18 mouse cellular contexts compared by ENCODE assay signal in the genomic region with DNA sequence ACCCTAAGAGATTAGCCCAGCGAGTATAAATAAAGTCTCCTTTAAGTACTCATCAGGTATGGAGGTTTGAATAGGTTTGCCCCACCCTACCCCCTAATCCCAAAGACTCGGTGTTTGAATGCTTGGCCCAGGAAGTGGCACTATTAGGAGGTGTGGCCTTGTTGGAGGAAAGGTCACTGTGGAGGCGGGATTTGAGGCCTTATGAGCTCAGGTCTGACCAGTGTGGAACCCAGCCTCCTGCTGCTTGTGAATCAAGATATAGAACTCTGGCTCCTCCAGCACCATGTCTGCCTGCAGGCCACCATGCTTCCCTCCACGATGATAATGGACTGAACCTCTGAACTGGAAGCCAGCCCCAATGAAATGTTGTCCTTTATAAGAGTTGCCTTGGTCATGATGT. TPM values are rescaled to one million over a fixed set of nuclear protein-coding genes. Genes with fewer than 3 reads are reported as not detected.
DNase-seq lines count a peak whose midpoint lies in the region; ATAC-seq and TF ChIP-seq lines count a peak whose summit lies in the region.
"Had no signal": no experiment of that assay in that cellular context is flagged by ENCODE, and none has a peak within 500 bp of the region (broad histone marks: within the 10 kb centered on the region; RNA-seq: fewer than 3 reads in every experiment).

No protein-coding gene starts in this region.

- no peak for TF ChIP-seq EP300 in stomach, postnatal 0 days (optimal IDR thresholded peaks at IDR 0.05)

- no peak for TF ChIP-seq CTCF in stomach, postnatal 0 days (IDR thresholded peaks at IDR 0.05; ENCODE audit: low read depth)

- H3K27me3 ChIP-seq in stomach, postnatal 0 days (ENCODE audit: control insufficient read depth, insufficient read depth, low read length): no peaks in the 10 kb centered on the region
- H3K27me3 ChIP-seq: embryonic facial prominence, embryonic 12.5 days; forebrain, embryonic 13.5 days; forebrain, embryonic 15.5 days; Patski had no signal

- no peak overlapping the region for H3K27ac ChIP-seq in stomach, postnatal 0 days (replicated peaks)
- H3K27ac ChIP-seq: embryonic facial prominence, embryonic 10.5 days; embryonic facial prominence, embryonic 12.5 days; forebrain, embryonic 13.5 days; forebrain, embryonic 15.5 days had no signal

- no peak overlapping the region for H3K4me2 ChIP-seq in stomach, postnatal 0 days (replicated peaks; ENCODE audit: low read depth)
- H3K4me2 ChIP-seq: embryonic facial prominence, embryonic 12.5 days; forebrain, embryonic 13.5 days; forebrain, embryonic 15.5 days had no signal

- no peaks in the 10 kb centered on the region for H3K4me1 ChIP-seq in stomach, postnatal 0 days (replicated peaks; ENCODE audit: control insufficient read depth, insufficient read depth)

- no peaks in the 10 kb centered on the region for H3K9me3 ChIP-seq in stomach, postnatal 0 days (ENCODE audit: control insufficient read depth, low read length)
- H3K9me3 ChIP-seq: embryonic facial prominence, embryonic 10.5 days; embryonic facial prominence, embryonic 12.5 days; forebrain, embryonic 13.5 days; forebrain, embryonic 15.5 days; G1E had no signal

- H3K9ac ChIP-seq in stomach, postnatal 0 days (ENCODE audit: low read length): no peak overlapping the region
- H3K9ac ChIP-seq: embryonic facial prominence, embryonic 12.5 days; forebrain, embryonic 13.5 days; forebrain, embryonic 15.5 days had no signal

- no peaks in the 10 kb centered on the region for H3K36me3 ChIP-seq in stomach, postnatal 0 days (ENCODE audit: control insufficient read depth, insufficient read depth, low read length)
- H3K36me3 ChIP-seq: embryonic facial prominence, embryonic 10.5 days; embryonic facial prominence, embryonic 12.5 days; forebrain, embryonic 15.5 days; G1E had no signal

- intact Hi-C loops in heart, postnatal 10 days (cut with DNase I): loop anchor here (2.0 kb wide), 1 partner anchor 530 kb away; no protein-coding TSS in a partner anchor

- WGBS in stomach, postnatal 0 days: 64% methylated on average over 4 of the region's 4 CpGs

- peak; percentile 33; the same call in 1 of the 2 replicates for ATAC-seq in stomach, postnatal 0 days (ENCODE audit: low FRiP score, low TSS enrichment)
- ATAC-seq: forebrain, embryonic 13.5 days; forebrain, embryonic 15.5 days; Patski had no signal

- peak; percentile 81 for DNase-seq in heart, adult 11 months
- DNase-seq in heart, postnatal 10 days: no peak
- DNase-seq in 416B (ENCODE audit: low read depth): peak; percentile 23
- peak; percentile 41 for DNase-seq in R1 (ENCODE audit: low read depth, low spot score)
- DNase-seq in stomach, postnatal 0 days (ENCODE audit: low spot score): peak; percentile 40
- DNase-seq in layer of hippocampus, adult 8-10 months (ENCODE audit: low spot score in 2 of 2): no peak
- DNase-seq in right cerebral cortex, postnatal 14 days: no peak
- DNase-seq: adrenal gland, postnatal 14 days; adrenal gland, postnatal 36 days; cerebellum, adult 11-12 months; cerebellum, postnatal 10 days; forebrain, postnatal 0 days had no signal

- no peak overlapping the region for H3K4me3 ChIP-seq in stomach, postnatal 0 days (ENCODE audit: low read depth, low read length)
- H3K4me3 ChIP-seq: embryonic facial prominence, embryonic 10.5 days; embryonic facial prominence, embryonic 12.5 days; forebrain, embryonic 13.5 days; forebrain, embryonic 15.5 days had no signal

RNA-seq across cellular contexts. Expression of a gene that starts 3.8 kb away (rescaled TPM):
- total RNA-seq in heart, postnatal 10 days (2021): 10 to 100 TPM; 17.7 to 18.3 TPM
- polyA plus RNA-seq in stomach, postnatal 0 days (2015; fragmentation: Nextera tagmentation; extraction: Ambion mirVana): 11.1 and 12.3 TPM in 2 replicates
- 10 to 100 TPM; 22.0 to 24.5 (median 22.9) TPM for total RNA-seq in layer of hippocampus, adult 8-10 months (2022)

RNA-seq across cellular contexts. Expression of a gene that starts 46.2 kb away (rescaled TPM):
- total RNA-seq in heart, postnatal 10 days (2021): 10 to 100 TPM; 12.1 to 14.7 TPM
- polyA plus RNA-seq in stomach, postnatal 0 days (2015; fragmentation: Nextera tagmentation; extraction: Ambion mirVana): 30.2 and 33.5 TPM in 2 replicates
- 10 to 100 TPM; 31.6 to 35.1 (median 32.7) TPM for total RNA-seq in layer of hippocampus, adult 8-10 months (2022)

RNA-seq across cellular contexts. Expression of a gene that starts 52.5 kb away (rescaled TPM):
- total RNA-seq in heart, postnatal 10 days (2021): 1 to 10 TPM; 6.6 to 7.4 TPM
- 5.3 and 7.3 TPM in 2 replicates for polyA plus RNA-seq in stomach, postnatal 0 days (2015; fragmentation: Nextera tagmentation; extraction: Ambion mirVana)
- total RNA-seq in layer of hippocampus, adult 8-10 months (2022): 10 to 100 TPM; 13.4 to 15.4 (median 15.0) TPM

Comparison
In these comparisons a context has a peak if more than half of its experiments do, and no peak if none do; other contexts are left out.
1. DNase-seq: peak in heart, adult 11 months (single experiment), 416B (single experiment), R1 (single experiment) and stomach, postnatal 0 days (single experiment); none in heart, postnatal 10 days (0 of 2), layer of hippocampus, adult 8-10 months (0 of 2) and right cerebral cortex, postnatal 14 days (single experiment).